Mouse (Mus musculus): ENCODE results near the gene Ergic1.

Gene Ergic1

GRCm38 (mm10) chr17:26633186-26633585 is 71.9 kb downstream of the Ergic1 start:
- no peak for DNase-seq

GRCm38 (mm10) chr17:26633926-26634325 is 72.6 kb downstream of the Ergic1 start:
- no peak for DNase-seq

- DNase-seq, result no peak
Measured at GRCm38 (mm10) chr17:26634539-26634938, 73.2 kb downstream of the Ergic1 start.

- DNase-seq, result no peak
Measured at GRCm38 (mm10) chr17:26635951-26636350, 74.7 kb downstream of the Ergic1 start.

GRCm38 (mm10) chr17:26637851-26638250 is 76.6 kb downstream of the Ergic1 start:
- DNase-seq, result peak; percentile 97

- DNase-seq, result peak; percentile 89
Measured at GRCm38 (mm10) chr17:26638655-26639054, 77.4 kb downstream of the Ergic1 start.

- no peak for DNase-seq
Measured at GRCm38 (mm10) chr17:26639791-26640190, 78.5 kb downstream of the Ergic1 start.

GRCm38 (mm10) chr17:26640286-26640740 is 79.0 kb downstream of the Ergic1 start:
- DNase-seq, result no peak

- no peak for DNase-seq
Measured at GRCm38 (mm10) chr17:26643456-26643855, 82.2 kb downstream of the Ergic1 start.

GRCm38 (mm10) chr17:26643993-26644392 is 82.7 kb downstream of the Ergic1 start:
- DNase-seq, result no peak

GRCm38 (mm10) chr17:26644509-26645410 is 83.5 kb downstream of the Ergic1 start:
- no peak for DNase-seq

- DNase-seq, result no peak
Measured at GRCm38 (mm10) chr17:26645411-26645854, 84.1 kb downstream of the Ergic1 start.

GRCm38 (mm10) chr17:26647283-26647682 is 86.0 kb downstream of the Ergic1 start:
- no peak for DNase-seq

GRCm38 (mm10) chr17:26649565-26649964 is 88.3 kb downstream of the Ergic1 start:
- DNase-seq, result no peak

- no peak for DNase-seq
Measured at GRCm38 (mm10) chr17:26650451-26651363, 89.4 kb downstream of the Ergic1 start.

- DNase-seq, result no peak
Measured at GRCm38 (mm10) chr17:26658854-26659572, 97.7 kb downstream of the Ergic1 start.

GRCm38 (mm10) chr17:26659573-26659915 is 98.3 kb downstream of the Ergic1 start:
- DNase-seq, result no peak

- peak; percentile 85 for DNase-seq
Measured at GRCm38 (mm10) chr17:26660192-26660912, 99.1 kb downstream of the Ergic1 start.

GRCm38 (mm10) chr17:26662204-26662603 is 100.9 kb downstream of the Ergic1 start:
- DNase-seq, result no peak

GRCm38 (mm10) chr17:26662978-26663683 is 101.8 kb downstream of the Ergic1 start, which contains the start of gene Atp6v0e:
Gene Atp6v0e (plus strand): TSS chr17:26663231.
- DNase-seq, result peak; percentile 95

GRCm38 (mm10) chr17:26665600-26665999 is 104.3 kb downstream of the Ergic1 start:
- DNase-seq, result no peak
